Mouse (Mus musculus) cortical plate, adult 2 months (tissue): ENCODE results near the gene Dock8. TPM values are rescaled to one million over a fixed set of nuclear protein-coding genes. Genes with fewer than 3 reads are reported as not detected.

Experiments used
- H3K27ac ChIP-seq: fragments of 200-500 bp; 2 replicates; pipeline ENCODE4 v1.5.1; 2012; ENCODE audit warnings: low read length, control low read depth, inconsistent platforms; ENCODE audit not compliant: insufficient read depth
- H3K4me1 ChIP-seq: fragments of 200-500 bp; 2 replicates; pipeline ENCODE4 v1.6.1; 2011; ENCODE audit warnings: low read length; ENCODE audit not compliant: control insufficient read depth, insufficient read depth
- H3K4me3 ChIP-seq: fragments of 200-500 bp; 2 replicates; pipeline ENCODE4 v1.5.1; 2011; ENCODE audit warnings: mild to moderate bottlenecking, low read length, control low read depth; ENCODE audit not compliant: insufficient read depth
- CTCF ChIP-seq: fragments of 200-500 bp; IDR thresholded peaks from 2 replicates; pipeline ENCODE4 v1.5.1; 2011; ENCODE audit warnings: mild to moderate bottlenecking, control low read depth, low read length; ENCODE audit not compliant: insufficient read depth; ENCODE audit errors: extremely low read depth
- POLR2A ChIP-seq: fragments of 200-500 bp; IDR thresholded peaks from 2 replicates; pipeline ENCODE4 v1.6.1; 2011; ENCODE audit warnings: mild to moderate bottlenecking, low read length, control low read depth; ENCODE audit not compliant: insufficient read depth; ENCODE audit errors: extremely low read depth
- polyA plus RNA-seq: library from polyadenylated mRNA; depleted of rRNA; stranded (reverse); fragments of >200 nt; gene quantifications from 2 replicates; pipeline ENCODE4 v1.2.3, GENCODE M21; 2012

Gene Dock8
- polyA plus RNA-seq, 1 experiment, result 1.7 TPM

GRCm38 (mm10) chr19:25106315-25106714 is 107.0 kb downstream of the Dock8 start:
- TF ChIP-seq CTCF (no peak), POLR2A (no peak)
- Histone ChIP-seq H3K4me3 (no peak overlapping the region), H3K4me1 (no peaks in the 10 kb centered on the region), H3K27ac (no peak overlapping the region)

GRCm38 (mm10) chr19:25107417-25107816 is 108.1 kb downstream of the Dock8 start:
- H3K4me3 ChIP-seq, result no peak overlapping the region
- no peak overlapping the region for H3K27ac ChIP-seq
- TF ChIP-seq POLR2A (no peak), CTCF (peak; percentile 72)
- H3K4me1 ChIP-seq, result no peaks in the 10 kb centered on the region

DNA sequence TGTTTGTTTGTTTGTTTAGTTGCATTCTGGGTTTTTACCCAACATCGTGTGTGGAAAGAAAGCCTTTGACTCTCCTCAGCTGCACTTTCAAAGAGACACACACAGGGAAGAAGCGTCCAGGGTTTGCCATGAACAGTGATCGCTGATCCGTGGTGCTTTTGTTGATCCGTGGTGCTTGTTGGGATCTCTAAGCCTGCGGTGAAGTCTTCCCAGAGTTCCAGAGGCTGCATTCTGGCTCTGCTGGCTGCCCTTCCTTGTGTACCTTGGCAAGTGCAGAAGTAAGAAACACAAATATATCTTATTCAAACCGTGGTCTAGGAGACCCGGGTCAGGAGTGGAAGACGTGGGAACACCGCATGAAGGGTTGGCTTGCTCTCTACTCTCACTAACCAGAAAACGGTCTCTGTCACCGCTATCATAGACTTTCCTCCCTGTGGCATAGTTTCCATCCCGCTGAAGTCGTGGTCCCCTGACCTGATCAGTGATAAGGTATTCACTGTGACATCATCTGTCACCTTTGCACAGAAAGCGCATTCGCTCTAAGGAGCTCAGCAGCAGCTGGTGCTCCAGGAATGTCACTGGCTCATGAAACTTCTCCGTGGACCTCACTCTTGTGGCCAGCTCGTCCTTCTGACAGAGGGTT is 112.4 kb downstream of the Dock8 start:
- no peak for TF ChIP-seq POLR2A
- Histone ChIP-seq H3K4me3 (no peak overlapping the region), H3K27ac (no peak overlapping the region), H3K4me1 (no peaks in the 10 kb centered on the region)

DNA sequence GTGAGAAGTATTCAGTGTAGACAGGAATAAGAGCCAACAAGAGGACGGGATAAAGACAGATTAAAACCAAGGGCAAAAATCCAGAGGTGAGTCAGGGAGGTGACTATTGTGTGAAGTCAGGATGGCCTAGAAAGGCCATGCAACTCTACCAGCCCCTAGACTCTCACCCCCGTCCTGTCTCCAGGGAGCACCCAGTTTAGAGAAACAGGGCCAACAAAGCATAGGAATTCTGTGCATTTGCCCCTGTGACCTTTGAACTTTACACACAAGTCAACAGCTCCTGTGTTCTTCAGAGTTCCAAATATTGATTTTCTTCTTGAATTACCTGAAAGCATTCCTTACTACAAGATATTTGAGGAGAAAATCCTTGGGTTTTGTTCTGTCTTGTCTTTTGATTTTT is 117.6 kb downstream of the Dock8 start:
- Histone ChIP-seq H3K27ac (no peak overlapping the region), H3K4me1 (no peaks in the 10 kb centered on the region), H3K4me3 (no peak overlapping the region)
- TF ChIP-seq CTCF (no peak), POLR2A (no peak)

GRCm38 (mm10) chr19:25122417-25122816 is 123.1 kb downstream of the Dock8 start:
- Histone ChIP-seq H3K4me1 (peaks cover 3% of the 10 kb centered on the region; the same call in 1 of the 2 replicates), H3K27ac (no peak overlapping the region), H3K4me3 (no peak overlapping the region)
- TF ChIP-seq CTCF, result no peak

GRCm38 (mm10) chr19:25123031-25123430 is 123.7 kb downstream of the Dock8 start:
- peaks cover 3% of the 10 kb centered on the region; the same call in 1 of the 2 replicates for H3K4me1 ChIP-seq
- TF ChIP-seq CTCF, result no peak
- TF ChIP-seq POLR2A, result no peak
- no peak overlapping the region for H3K27ac ChIP-seq
- H3K4me3 ChIP-seq, result no peak overlapping the region

GRCm38 (mm10) chr19:25123461-25123860 is 124.1 kb downstream of the Dock8 start:
- H3K4me3 ChIP-seq, result no peak overlapping the region
- peaks cover 3% of the 10 kb centered on the region; the same call in 1 of the 2 replicates for H3K4me1 ChIP-seq
- no peak overlapping the region for H3K27ac ChIP-seq
- TF ChIP-seq CTCF, result no peak
- TF ChIP-seq POLR2A, result no peak

- H3K4me3 ChIP-seq, result no peak overlapping the region
- H3K4me1 ChIP-seq, result no peaks in the 10 kb centered on the region
- no peak overlapping the region for H3K27ac ChIP-seq
- TF ChIP-seq CTCF (no peak), POLR2A (no peak)
Observed at GRCm38 (mm10) chr19:25132322-25132721, 133.0 kb downstream of the Dock8 start.

GRCm38 (mm10) chr19:25133959-25134358 is 134.6 kb downstream of the Dock8 start:
- H3K4me1 ChIP-seq, result no peaks in the 10 kb centered on the region
- TF ChIP-seq CTCF (no peak), POLR2A (no peak)
- H3K27ac ChIP-seq, result no peak overlapping the region
- no peak overlapping the region for H3K4me3 ChIP-seq

- Histone ChIP-seq H3K4me3 (no peak overlapping the region), H3K27ac (no peak overlapping the region), H3K4me1 (no peaks in the 10 kb centered on the region)
- no peak for TF ChIP-seq POLR2A
- TF ChIP-seq CTCF, result no peak
Observed at GRCm38 (mm10) chr19:25136171-25136570, 136.8 kb downstream of the Dock8 start.
